Mouse (Mus musculus): Measurements from ENCODE around the gene Nabp2.

DNA sequence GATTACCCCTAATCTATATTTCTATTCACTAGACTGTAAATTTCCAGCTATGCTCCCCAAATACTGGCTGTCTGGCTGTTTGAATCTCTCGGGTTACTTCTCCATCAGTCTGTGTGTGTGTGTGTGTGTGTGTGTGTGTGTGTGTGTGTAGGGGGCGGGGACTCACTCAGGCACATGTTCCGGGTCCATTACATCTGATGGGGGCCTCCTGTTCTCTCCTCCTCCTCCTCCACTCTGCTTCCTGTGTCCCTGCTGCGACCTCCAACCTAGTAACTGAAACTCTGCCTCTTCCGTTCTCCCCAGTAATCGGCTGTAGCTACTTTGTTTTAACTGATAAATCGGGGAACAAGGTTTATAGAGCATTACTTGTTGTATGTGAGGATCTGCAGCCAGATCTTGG lies 13.3 kb upstream of the Nabp2 start:
- TF ChIP-seq GATA1 (IDR thresholded peaks at IDR 0.05; ENCODE audit: borderline replicate concordance, low read length) (no peak), FLI1 (IDR thresholded peaks at IDR 0.05; ENCODE audit: low read length) (no peak)
